Mouse (Mus musculus) olfactory bulb, adult 2 months (tissue): Measurements from ENCODE around the gene Vsig2. TPM values are rescaled to one million over a fixed set of nuclear protein-coding genes. Genes with fewer than 3 reads are reported as not detected.

Experiments
- H3K27ac ChIP-seq: fragments of 200-500 bp; 2 replicates; pipeline ENCODE4 v1.5.1; 2012; ENCODE audit warnings: low read depth, low read length; ENCODE audit not compliant: insufficient read depth
- H3K4me1 ChIP-seq: fragments of 200-500 bp; 2 replicates; pipeline ENCODE4 v1.6.1; 2012; ENCODE audit warnings: low read length; ENCODE audit not compliant: control insufficient read depth, insufficient read depth
- H3K4me3 ChIP-seq: fragments of 200-500 bp; 2 replicates; pipeline ENCODE4 v1.5.1; 2012; ENCODE audit warnings: mild to moderate bottlenecking, low read depth, low read length, moderate library complexity; ENCODE audit not compliant: insufficient read depth
- CTCF ChIP-seq: fragments of 200-500 bp; IDR thresholded peaks from 2 replicates; pipeline ENCODE4 v1.5.1; 2012; ENCODE audit warnings: low read depth, mild to moderate bottlenecking, low read length, moderate library complexity; ENCODE audit not compliant: insufficient read depth
- POLR2A ChIP-seq: fragments of 200-500 bp; IDR thresholded peaks from 2 replicates; pipeline ENCODE4 v1.6.1; 2012; ENCODE audit warnings: mild to moderate bottlenecking, low read depth, low read length, moderate library complexity; ENCODE audit not compliant: insufficient read depth
- WGBS: fragments of 180-500 bp; shearing (Covaris S2); methylation state at CpG from one replicate; pipeline ENCODE4 v1.1.7; 2018; 5-methylcytosine and 5-hydroxymethylcytosine counted together
- polyA plus RNA-seq: library from polyadenylated mRNA; stranded (reverse); fragments of >200 nt; gene quantifications from 2 replicates; pipeline ENCODE4 v1.2.4, GENCODE M21; 2012; ENCODE audit warnings: low replicate concordance; ENCODE audit not compliant: missing spikeins, insufficient read depth, insufficient read length

Gene Vsig2
- not detected in 2 replicates for polyA plus RNA-seq

GRCm38 (mm10) chr9:37539170-37540025, at the start of gene Vsig2:
Gene Vsig2 (plus strand): TSS chr9:37539255.
- WGBS: 75% methylated on average over 23 of the region's 23 CpGs
- Histone ChIP-seq H3K4me3 (no peak within 1 kb of the TSS), H3K4me1 (peaks cover 5% of the 10 kb centered on the region), H3K27ac (no peak within 1 kb of the TSS)
- TF ChIP-seq POLR2A (no peak), CTCF (0 out of 2 replicates have a peak, but pooled peaks have one; percentile 16)

DNA sequence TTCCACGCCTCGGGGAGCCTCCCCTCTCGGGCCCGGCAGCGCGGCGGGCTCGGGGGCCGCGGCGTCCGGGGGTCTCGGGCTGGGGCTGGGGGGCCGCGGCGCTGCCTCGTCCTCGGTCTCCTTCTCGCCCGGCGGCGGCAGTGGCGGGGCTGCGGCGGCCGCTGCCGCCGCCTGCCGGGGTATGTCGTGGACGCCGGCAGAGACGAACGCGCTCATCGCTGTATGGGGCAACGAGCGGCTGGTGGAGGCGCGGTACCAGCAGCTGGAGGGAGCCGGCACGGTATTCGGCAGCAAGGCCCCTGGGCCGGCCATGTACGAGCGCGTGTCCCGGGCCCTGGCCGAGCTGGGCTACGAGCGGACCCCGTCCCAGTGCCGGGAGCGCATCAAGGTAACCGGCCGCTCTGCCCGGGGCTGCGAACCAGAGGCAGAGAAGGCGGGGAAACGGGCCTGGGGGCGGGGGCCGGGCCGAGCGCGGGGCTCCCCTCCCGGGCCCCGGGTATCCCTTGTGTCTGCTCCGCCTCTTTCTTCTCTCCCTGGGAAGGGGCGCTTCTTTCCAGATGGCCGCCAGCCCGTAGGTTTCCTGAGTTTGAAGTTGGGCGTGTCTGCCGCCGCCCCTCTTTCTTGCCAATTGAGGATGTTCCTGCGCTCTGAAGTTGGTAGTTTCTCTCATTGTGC, 49.5 kb upstream of the Vsig2 start:
- peak overlapping the region; percentile 88; the same call in 1 of the 2 replicates for H3K27ac ChIP-seq
- under 1% methylated on average over 75 of the region's 75 CpGs for WGBS
- TF ChIP-seq CTCF: no peak
- no peak for TF ChIP-seq POLR2A
- peaks cover 6% of the 10 kb centered on the region; the same call in 1 of the 2 replicates for H3K4me1 ChIP-seq
- H3K4me3 ChIP-seq: peak overlapping the region; percentile 74

- TF ChIP-seq CTCF (no peak), POLR2A (no peak)
- Histone ChIP-seq H3K27ac (no peak overlapping the region), H3K4me3 (no peak overlapping the region), H3K4me1 (no peaks in the 10 kb centered on the region)
- 80% methylated on average over 3 of the region's 3 CpGs for WGBS
Measured at GRCm38 (mm10) chr9:37495761-37496160, 43.3 kb upstream of the Vsig2 start.

GRCm38 (mm10) chr9:37496325-37496724, 42.7 kb upstream of the Vsig2 start:
- Histone ChIP-seq H3K27ac (no peak overlapping the region), H3K4me1 (no peaks in the 10 kb centered on the region), H3K4me3 (no peak overlapping the region)
- TF ChIP-seq CTCF (no peak), POLR2A (no peak)

GRCm38 (mm10) chr9:37500201-37500600, 38.9 kb upstream of the Vsig2 start:
- Histone ChIP-seq H3K4me3 (no peak overlapping the region), H3K27ac (no peak overlapping the region), H3K4me1 (no peaks in the 10 kb centered on the region)
- no peak for TF ChIP-seq POLR2A
- TF ChIP-seq CTCF: no peak
- 84% methylated on average over 3 of the region's 3 CpGs for WGBS

- H3K27ac ChIP-seq: no peak overlapping the region
- H3K4me1 ChIP-seq: no peaks in the 10 kb centered on the region
- TF ChIP-seq CTCF (no peak), POLR2A (no peak)
- WGBS: 100% methylated on average over 1 of the region's 1 CpGs
- H3K4me3 ChIP-seq: no peak overlapping the region
Measured at GRCm38 (mm10) chr9:37501170-37501569, 37.9 kb upstream of the Vsig2 start.

GRCm38 (mm10) chr9:37504348-37504747, 34.7 kb upstream of the Vsig2 start:
- H3K4me3 ChIP-seq: no peak overlapping the region
- H3K27ac ChIP-seq: no peak overlapping the region
- no peaks in the 10 kb centered on the region for H3K4me1 ChIP-seq
- TF ChIP-seq CTCF (no peak), POLR2A (no peak)

DNA sequence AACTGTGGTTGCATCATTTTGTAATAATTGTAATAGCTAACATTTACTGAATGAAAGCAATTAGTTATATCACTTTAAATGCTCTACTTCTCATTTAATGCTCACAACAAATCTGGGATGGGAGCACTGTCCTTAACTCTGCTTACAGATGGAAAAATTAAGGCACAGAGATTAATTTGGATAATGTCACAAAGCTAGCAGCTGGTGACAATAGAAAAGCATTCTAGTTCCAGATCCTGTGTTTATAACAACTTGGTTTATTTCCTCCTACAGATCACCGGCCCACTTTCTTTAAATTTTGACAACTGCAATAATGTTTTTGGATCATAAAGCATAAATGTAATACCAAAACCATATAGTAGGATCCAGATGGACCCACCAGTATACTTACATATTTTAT, 33.0 kb upstream of the Vsig2 start:
- Histone ChIP-seq H3K4me3 (no peak overlapping the region), H3K27ac (no peak overlapping the region), H3K4me1 (no peaks in the 10 kb centered on the region)
- TF ChIP-seq CTCF: no peak
- TF ChIP-seq POLR2A: no peak
- WGBS: 57% methylated on average over 1 of the region's 1 CpGs

GRCm38 (mm10) chr9:37512097-37512496, 27.0 kb upstream of the Vsig2 start:
- WGBS: 97% methylated on average over 2 of the region's 2 CpGs
- no peak overlapping the region for H3K4me3 ChIP-seq
- TF ChIP-seq CTCF: no peak
- no peak for TF ChIP-seq POLR2A
- H3K27ac ChIP-seq: no peak overlapping the region
- H3K4me1 ChIP-seq: no peaks in the 10 kb centered on the region; the same call in 1 of the 2 replicates
